Mouse (Mus musculus) CD4-positive, CD25-positive, alpha-beta regulatory T cell, adult 9 weeks (primary cell): ENCODE data around the gene Taf15. TPM values are rescaled to one million over a fixed set of nuclear protein-coding genes. Genes with fewer than 3 reads are reported as not detected.

Source experiments
- polyA plus RNA-seq: library from polyadenylated mRNA; unstranded; fragments of 100-300 nt; shearing (Covaris generic); gene quantifications from one replicate; pipeline ENCODE4 v1.2.1, GENCODE M21; 2017

Taf15 gene
- polyA plus RNA-seq, result 22.7 TPM

DNA sequence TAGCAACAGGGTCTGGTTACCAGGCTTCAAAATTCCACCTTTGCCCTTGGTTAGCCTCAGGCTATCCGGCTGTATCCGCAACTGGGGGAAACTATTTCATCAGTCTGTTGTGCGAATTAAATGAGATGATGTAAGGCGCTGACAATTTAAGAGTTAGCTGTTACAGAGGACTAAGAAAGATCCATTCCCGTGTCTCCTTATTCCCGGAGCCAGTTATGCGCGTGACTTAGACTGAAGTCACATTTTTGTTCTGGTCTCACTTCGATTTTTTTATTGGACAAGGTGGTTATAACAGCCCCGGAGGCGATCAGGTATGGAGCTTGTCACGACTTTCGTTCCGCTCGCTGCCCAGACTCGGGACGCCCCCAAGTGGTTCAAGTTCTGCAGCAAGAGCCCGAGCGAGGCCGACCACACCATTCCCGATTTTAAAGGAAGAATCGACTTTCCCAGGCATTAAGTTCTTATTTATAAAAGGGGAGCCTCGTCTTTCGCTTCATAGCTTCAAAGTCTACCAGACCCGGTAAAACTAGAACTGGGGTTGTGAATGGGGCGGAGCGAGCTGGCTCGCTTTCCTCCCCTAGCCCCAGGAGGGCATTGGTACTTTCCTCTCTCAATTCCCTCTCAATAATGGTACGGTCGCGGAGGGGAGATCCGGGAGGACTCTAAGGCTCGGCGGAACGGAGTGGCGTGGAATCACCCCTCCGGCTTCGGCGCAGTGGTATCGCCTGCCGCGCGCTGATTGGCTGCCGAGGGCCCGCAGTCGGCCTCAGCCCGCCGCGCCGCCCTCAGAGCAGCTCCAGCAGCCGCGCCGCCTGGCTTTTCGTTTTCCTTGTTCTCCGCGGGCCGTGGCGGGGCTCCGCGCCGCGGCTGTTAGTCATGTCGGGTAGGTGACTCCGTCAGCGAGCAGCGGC is at the start of gene Taf15:
Taf15 (plus strand) TSS at position 763 of the 911 bp plus-strand sequence.

DNA sequence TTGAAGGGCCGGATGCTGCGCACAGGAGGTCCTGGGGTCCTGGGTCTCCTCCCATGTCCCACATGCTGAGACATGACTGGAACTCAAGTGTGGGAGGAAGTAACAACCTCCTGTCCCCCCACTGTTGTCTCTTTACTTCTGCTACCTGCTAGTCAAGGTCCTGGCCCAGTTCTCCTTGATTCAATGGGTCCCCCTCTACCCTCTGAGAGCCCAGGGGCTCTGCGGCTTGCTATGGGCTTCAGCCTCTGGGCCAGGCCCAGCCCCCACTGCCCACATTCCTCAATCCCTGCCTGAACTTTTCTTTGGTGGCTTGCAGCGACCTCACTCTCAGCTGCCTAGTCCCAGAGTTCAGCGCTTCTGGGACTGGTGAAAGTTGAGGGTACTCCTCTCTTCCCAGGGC is 43.5 kb upstream of the Taf15 start, which contains the start of gene Gas2l2:
Gas2l2 (minus strand) TSS at position 101 of the 400 bp plus-strand sequence.

GRCm38 (mm10) chr11:83437377-83437776 is 35.5 kb upstream of the Taf15 start, which contains the start of gene 1700020L24Rik:
TSS of gene 1700020L24Rik (plus strand) at chr11:83437677.

GRCm38 (mm10) chr11:83462711-83463244 is 10.1 kb upstream of the Taf15 start, which contains the start of gene Mmp28:
TSS of gene Mmp28 (minus strand) at chr11:83463071.

GRCm38 (mm10) chr11:83522075-83522474 is 49.2 kb downstream of the Taf15 start, which contains the start of gene Heatr9:
TSS of gene Heatr9 (minus strand) at chr11:83522175.

GRCm38 (mm10) chr11:83530360-83530759 is 57.5 kb downstream of the Taf15 start, which contains the start of gene Ccl5:
TSS of gene Ccl5 (minus strand) at chr11:83530518.

Other genes with a start within 250 kb of the Taf15 start
- gene Slfn14, start 186.4 kb upstream of the Taf15 start, polyA plus RNA-seq, result not detected
- gene Ap2b1, start 174.1 kb upstream of the Taf15 start, polyA plus RNA-seq, result 58.3 TPM
- gene Pex12, start 170.5 kb upstream of the Taf15 start, polyA plus RNA-seq, result 19.4 TPM
- gene Rasl10b, start 63.9 kb upstream of the Taf15 start, polyA plus RNA-seq, result not detected
- not detected for gene Gas2l2, start 43.6 kb upstream of the Taf15 start, polyA plus RNA-seq
- 1.5 TPM for gene 1700020L24Rik, start 35.4 kb upstream of the Taf15 start, polyA plus RNA-seq
- gene Mmp28, start 10.0 kb upstream of the Taf15 start, polyA plus RNA-seq, result not detected
- not detected for gene Heatr9, start 49.1 kb downstream of the Taf15 start, polyA plus RNA-seq
- 101 TPM for gene Ccl5, start 57.4 kb downstream of the Taf15 start, polyA plus RNA-seq
- gene Ccl9, start 105.5 kb downstream of the Taf15 start, polyA plus RNA-seq, result not detected
- gene Ccl6, start 120.0 kb downstream of the Taf15 start, polyA plus RNA-seq, result 0.61 TPM
- 0.60 TPM for gene Rpl9-ps1, start 172.5 kb downstream of the Taf15 start, polyA plus RNA-seq
- 0.37 TPM for gene Ccl3, start 176.3 kb downstream of the Taf15 start, polyA plus RNA-seq
- gene Ccl4, start 189.5 kb downstream of the Taf15 start, polyA plus RNA-seq, result 2.7 TPM
- gene Wfdc17, start 230.9 kb downstream of the Taf15 start, polyA plus RNA-seq, result not detected
- not detected for gene Wfdc18, start 235.9 kb downstream of the Taf15 start, polyA plus RNA-seq